Mouse (Mus musculus): ENCODE results near the gene Rab3gap1.
A peak's percentile ranks its signal among the peaks of the same experiment; 100 is the strongest.
"Not testable (repeated sequence)": the region's sequence is repeated elsewhere in the genome, so short reads cannot be mapped to it uniquely, and the experiment has no call there.

The Rab3gap1 gene

GRCm38 (mm10) chr1:127933405-127933804, 64.8 kb downstream of the Rab3gap1 start:
- DNase-seq, result no peak

GRCm38 (mm10) chr1:127934322-127934721, 65.7 kb downstream of the Rab3gap1 start:
- DNase-seq, result peak; percentile 49

GRCm38 (mm10) chr1:127937277-127937676, 68.7 kb downstream of the Rab3gap1 start:
- no peak for DNase-seq

GRCm38 (mm10) chr1:127942231-127942630, 73.7 kb downstream of the Rab3gap1 start:
- DNase-seq, result no peak

GRCm38 (mm10) chr1:127943516-127943915, 74.9 kb downstream of the Rab3gap1 start:
- DNase-seq, result no peak

GRCm38 (mm10) chr1:127945696-127946575, 77.4 kb downstream of the Rab3gap1 start:
- DNase-seq, result peak; percentile 30

- DNase-seq, result no peak
Measured at GRCm38 (mm10) chr1:127946615-127947249, 78.2 kb downstream of the Rab3gap1 start.

GRCm38 (mm10) chr1:127948748-127949147, 80.2 kb downstream of the Rab3gap1 start:
- DNase-seq, result no peak

- no peak for DNase-seq
Measured at GRCm38 (mm10) chr1:127952276-127952675, 83.7 kb downstream of the Rab3gap1 start.

GRCm38 (mm10) chr1:127954198-127954597, 85.6 kb downstream of the Rab3gap1 start:
- not testable (repeated sequence) for DNase-seq

- DNase-seq, result peak; percentile 65
Measured at GRCm38 (mm10) chr1:127954800-127955199, 86.2 kb downstream of the Rab3gap1 start.

- DNase-seq, result no peak
Measured at GRCm38 (mm10) chr1:127956524-127956923, 88.0 kb downstream of the Rab3gap1 start.

- no peak for DNase-seq
Measured at GRCm38 (mm10) chr1:127958801-127959200, 90.2 kb downstream of the Rab3gap1 start.

- no peak for DNase-seq
Measured at GRCm38 (mm10) chr1:127959312-127959718, 90.7 kb downstream of the Rab3gap1 start.

- DNase-seq, result no peak
Measured at GRCm38 (mm10) chr1:127961140-127961539, 92.6 kb downstream of the Rab3gap1 start.

GRCm38 (mm10) chr1:127963326-127963725, 94.8 kb downstream of the Rab3gap1 start:
- DNase-seq, result no peak

GRCm38 (mm10) chr1:127970870-127971269, 102.3 kb downstream of the Rab3gap1 start:
- DNase-seq, result no peak

GRCm38 (mm10) chr1:127974082-127974481, 105.5 kb downstream of the Rab3gap1 start:
- peak; percentile 25 for DNase-seq

- peak; percentile 65 for DNase-seq
Measured at GRCm38 (mm10) chr1:127975676-127976075, 107.1 kb downstream of the Rab3gap1 start.

GRCm38 (mm10) chr1:127976106-127976505, 107.5 kb downstream of the Rab3gap1 start:
- no peak for DNase-seq

GRCm38 (mm10) chr1:127978125-127978524, 109.6 kb downstream of the Rab3gap1 start:
- DNase-seq, result no peak

- DNase-seq, result no peak
Measured at GRCm38 (mm10) chr1:127980911-127981559, 112.5 kb downstream of the Rab3gap1 start.

GRCm38 (mm10) chr1:127982268-127982667, 113.7 kb downstream of the Rab3gap1 start:
- no peak for DNase-seq

Measured in layer of hippocampus, adult 9-11 months (tissue).